Mouse (Mus musculus) megakaryocyte, embryonic 14.5 days (primary cell): ENCODE measurements at regions not wholly inside any gene's neighbourhood (a gene's known extent, or its start where the extent isn't known, plus 50 kb on each side); places are given as distances from the start of the nearest gene placed in this dataset.

Experiments used
- FLI1 ChIP-seq: IDR thresholded peaks from 2 replicates; pipeline ENCODE4 v1.6.1; 2012; ENCODE audit warnings: low read length, inconsistent platforms, mixed read lengths
- GATA1 ChIP-seq: IDR thresholded peaks from 3 replicates; pipeline ENCODE4 v1.6.1; 2012; ENCODE audit warnings: mixed read lengths, low read length, inconsistent platforms, borderline replicate concordance

DNA sequence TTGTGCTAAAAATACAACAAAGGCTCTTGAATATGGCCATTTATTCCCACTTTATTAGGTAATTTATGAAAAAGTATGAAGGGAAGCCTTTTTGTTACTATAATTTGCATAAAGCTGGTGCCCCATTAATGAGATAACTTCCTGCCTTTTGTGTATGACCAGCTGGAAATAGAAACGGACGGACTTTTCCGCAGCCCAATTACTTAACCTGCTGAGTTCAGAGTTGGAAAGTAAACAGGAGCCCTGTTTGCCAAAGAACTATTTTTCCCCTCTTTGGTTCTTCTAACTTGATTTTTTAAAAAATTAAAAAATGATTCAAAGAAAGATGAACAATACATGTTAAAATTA is 1549.8 kb upstream of the Zeb2 start:
- TF ChIP-seq GATA1 (no peak), FLI1 (no peak)
